Mouse (Mus musculus) forebrain, embryonic 10.5 days (tissue): Measurements from ENCODE around the gene Plcl2. TPM values are rescaled to one million over a fixed set of nuclear protein-coding genes. Genes with fewer than 3 reads are reported as not detected.
"Not testable (repeated sequence)": the region's sequence is repeated elsewhere in the genome, so short reads cannot be mapped to it uniquely, and the experiment has no call there.

Experiments used
- DNase-seq: peaks from one replicate; pipeline ENCODE4 v3.0.0-alpha.2; 2017; ENCODE audit warnings: low spot score; ENCODE audit errors: extremely low spot score
- H3K27ac ChIP-seq: fragments of 300-500 bp; sonication (generic); 2 replicates; pipeline ENCODE4 v1.5.1; 2016; ENCODE audit warnings: mild to moderate bottlenecking
- H3K27me3 ChIP-seq: fragments of 300-500 bp; sonication (generic); 2 replicates; pipeline ENCODE4 v1.6.1; 2016; ENCODE audit warnings: mild to moderate bottlenecking; ENCODE audit not compliant: poor library complexity, severe bottlenecking
- H3K36me3 ChIP-seq: fragments of 300-500 bp; sonication (generic); replicated peaks from 2 replicates; pipeline ENCODE4 v1.6.1; 2016; ENCODE audit warnings: mild to moderate bottlenecking, moderate library complexity
- H3K4me1 ChIP-seq: fragments of 300-500 bp; sonication (generic); 2 replicates; pipeline ENCODE4 v1.6.1; 2016
- H3K4me3 ChIP-seq: fragments of 300-500 bp; sonication (generic); 2 replicates; pipeline ENCODE4 v1.5.1; 2016; ENCODE audit warnings: mild to moderate bottlenecking, moderate library complexity
- H3K9me3 ChIP-seq: fragments of 300-500 bp; sonication (generic); 2 replicates; pipeline ENCODE4 v1.6.1; 2016; ENCODE audit warnings: mild to moderate bottlenecking, moderate library complexity
- WGBS: fragments of 180-500 bp; shearing (Covaris S2); methylation state at CpG from one replicate; pipeline ENCODE4 v1.1.7; 2016; 5-methylcytosine and 5-hydroxymethylcytosine counted together
- polyA plus RNA-seq: library from polyadenylated mRNA; unstranded; fragments of >200 nt; fragmentation: Nextera tagmentation; extraction: Ambion mirVana; gene quantifications from 2 replicates; pipeline ENCODE4 v1.2.1, GENCODE M21; 2016

The Plcl2 gene
- polyA plus RNA-seq, 1 experiment from 2014 or later, result 5.7 TPM

DNA sequence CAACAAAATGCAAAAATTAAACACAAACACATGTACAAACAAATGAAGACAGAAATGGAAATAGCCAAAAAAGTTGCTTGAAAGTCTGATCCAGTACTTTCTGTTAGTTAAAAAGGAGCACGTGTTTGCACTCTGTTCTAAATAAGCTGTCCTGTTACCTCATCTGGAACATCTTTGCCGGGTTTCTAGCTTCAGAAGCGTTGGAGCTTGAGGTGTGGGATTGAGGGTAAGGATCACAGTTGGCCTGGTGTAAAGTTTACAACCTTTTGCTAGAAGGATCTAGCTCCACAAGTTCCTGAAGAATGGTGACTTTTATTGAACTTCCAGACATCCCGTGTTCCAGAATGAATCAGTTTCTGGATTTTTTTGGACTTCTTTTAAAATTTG, 49.0 kb downstream of the Plcl2 start:
- Histone ChIP-seq H3K4me1 (0 out of 2 replicates have a peak, but pooled peaks cover 4% of the 10 kb centered on the region), H3K4me3 (no peak overlapping the region)
- no peak for DNase-seq

DNA sequence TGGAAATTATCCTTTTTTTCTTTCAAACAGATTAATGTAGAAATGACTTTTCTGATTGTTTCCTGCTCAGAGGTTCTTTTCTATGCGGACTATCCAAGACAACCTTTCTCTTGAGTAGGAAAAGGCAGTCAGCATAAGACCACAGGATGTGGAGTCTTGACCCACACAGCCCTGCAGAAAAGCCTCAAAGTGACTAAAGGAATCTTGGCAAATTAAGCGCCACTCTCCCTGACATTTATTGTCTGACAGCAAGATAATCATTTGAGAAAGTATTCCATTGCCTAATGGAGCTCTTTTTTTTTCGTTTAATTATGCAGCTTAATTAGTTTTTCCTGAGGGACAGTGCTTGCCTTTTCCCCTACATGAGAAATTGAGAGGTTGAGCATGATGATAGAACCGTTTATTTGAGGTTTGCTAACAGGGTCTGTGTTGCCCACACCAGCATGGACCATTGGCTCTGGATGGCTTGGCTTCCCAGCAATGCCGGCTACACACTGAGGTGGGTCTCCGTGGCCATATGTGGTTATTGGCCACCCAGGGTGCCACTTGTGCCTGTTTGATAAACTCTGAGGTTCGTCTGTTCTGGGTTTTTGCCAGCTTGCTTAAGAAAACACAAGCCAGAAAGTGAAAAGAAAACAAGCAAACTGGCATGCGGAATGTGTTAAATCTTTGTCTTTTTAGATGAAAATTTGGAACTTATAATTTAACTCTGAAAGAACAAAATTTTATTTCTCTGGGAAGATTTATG, 56.3 kb downstream of the Plcl2 start:
- Histone ChIP-seq H3K27ac (no peak overlapping the region), H3K9me3 (no peaks in the 10 kb centered on the region), H3K4me3 (no peak overlapping the region), H3K36me3 (no peaks in the 10 kb centered on the region), H3K4me1 (peaks cover 6% of the 10 kb centered on the region), H3K27me3 (no peaks in the 10 kb centered on the region)
- no peak for DNase-seq
- 60% methylated on average over 8 of the region's 8 CpGs for WGBS

More for the DNA sequence above, 49.0 kb downstream of the Plcl2 start:
- H3K9me3 ChIP-seq, result no peaks in the 10 kb centered on the region
- no peak overlapping the region for H3K27ac ChIP-seq
- 88% methylated on average over 4 of the region's 4 CpGs for WGBS
- H3K27me3 ChIP-seq, result no peaks in the 10 kb centered on the region
- H3K36me3 ChIP-seq, result no peaks in the 10 kb centered on the region

DNA sequence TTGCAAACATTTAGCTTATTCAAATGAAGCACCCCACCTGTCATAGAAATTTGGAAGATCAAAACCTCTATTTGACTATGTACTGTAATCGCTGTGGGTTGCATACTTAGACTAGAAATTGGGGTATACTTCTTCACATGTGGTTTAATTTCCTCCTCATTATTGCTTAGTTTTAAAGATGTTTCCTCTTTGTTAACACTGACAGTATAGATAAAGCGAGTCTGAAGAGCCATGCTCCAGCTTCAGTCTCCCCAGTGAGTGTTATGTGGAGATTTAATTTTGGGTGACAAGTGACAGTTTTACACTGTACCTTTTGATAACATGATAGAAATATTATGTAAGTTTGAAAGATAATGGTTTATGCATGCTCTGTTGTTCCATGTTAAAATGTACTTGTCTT, 59.6 kb downstream of the Plcl2 start:
- Histone ChIP-seq H3K4me3 (no peak overlapping the region), H3K36me3 (no peaks in the 10 kb centered on the region), H3K27ac (no peak overlapping the region), H3K9me3 (no peaks in the 10 kb centered on the region), H3K27me3 (no peaks in the 10 kb centered on the region), H3K4me1 (peaks cover 6% of the 10 kb centered on the region)
- DNase-seq, result no peak
- WGBS, result 97% methylated on average over 2 of the region's 2 CpGs

- H3K27me3 ChIP-seq, H3K4me3 ChIP-seq, DNase-seq, H3K4me1 ChIP-seq, H3K9me3 ChIP-seq, H3K27ac ChIP-seq, H3K36me3 ChIP-seq: not testable (repeated sequence)
- WGBS, result 99% methylated on average over 5 of the region's 5 CpGs
Measured at GRCm38 (mm10) chr17:50570228-50570627, 61.0 kb downstream of the Plcl2 start.

DNA sequence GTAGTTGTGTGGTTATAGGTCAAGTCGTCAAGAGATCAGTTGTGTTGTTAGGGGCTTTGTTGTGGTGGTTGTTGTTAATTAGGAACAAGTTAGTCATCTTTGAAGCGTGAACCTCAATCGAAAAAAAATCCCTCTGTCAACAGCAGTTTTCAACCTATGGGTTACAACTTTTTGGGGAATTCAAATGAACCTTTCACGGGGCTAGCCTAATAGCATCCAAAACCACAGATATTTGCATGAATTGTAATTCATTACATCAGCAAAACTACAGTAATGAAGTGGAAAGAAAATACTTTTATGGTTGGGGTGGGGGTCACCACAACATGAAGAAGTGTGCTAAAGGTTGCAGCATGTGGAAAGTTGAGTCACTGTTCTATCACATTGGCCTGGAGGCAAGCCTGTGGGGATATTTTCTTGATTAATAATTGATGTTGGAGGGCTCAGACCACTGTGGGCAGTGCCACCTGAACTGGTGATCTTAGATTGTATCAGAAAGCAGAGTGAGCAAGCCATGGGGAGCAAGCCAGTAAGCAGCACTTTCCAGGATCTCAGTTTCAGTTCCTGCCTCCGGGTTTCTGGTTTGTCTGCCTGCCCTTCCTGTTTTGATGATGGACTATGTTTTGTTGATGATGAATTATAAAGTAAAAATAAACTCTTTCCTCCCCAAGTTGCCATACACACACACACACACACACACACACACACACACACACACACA, 61.6 kb downstream of the Plcl2 start:
- no peaks in the 10 kb centered on the region for H3K36me3 ChIP-seq
- no peaks in the 10 kb centered on the region for H3K4me1 ChIP-seq
- no peak overlapping the region for H3K4me3 ChIP-seq
- WGBS, result 83% methylated on average over 5 of the region's 5 CpGs
- no peak overlapping the region for H3K27ac ChIP-seq
- no peaks in the 10 kb centered on the region for H3K27me3 ChIP-seq
- H3K9me3 ChIP-seq, result no peaks in the 10 kb centered on the region
- no peak for DNase-seq

DNA sequence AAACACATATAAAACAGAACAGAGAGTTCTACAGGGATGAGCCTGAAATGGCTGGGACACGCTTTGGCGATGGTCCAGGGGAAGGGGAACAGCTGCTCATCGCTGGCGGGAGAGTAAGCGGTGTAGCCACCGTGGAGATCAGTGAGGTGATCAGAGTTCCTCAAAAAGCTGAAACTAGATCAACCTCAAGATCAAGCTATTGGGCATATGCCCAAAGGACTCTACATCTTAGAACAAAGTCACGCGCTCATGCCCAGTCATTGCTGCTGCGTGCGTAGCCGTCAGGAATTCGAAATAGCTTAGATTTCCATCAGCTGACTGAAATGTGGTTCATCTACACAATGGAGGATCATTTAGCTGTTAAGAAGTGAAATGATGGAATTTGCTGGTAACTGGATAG, 65.0 kb downstream of the Plcl2 start:
- Histone ChIP-seq H3K4me1 (no peaks in the 10 kb centered on the region), H3K27me3 (no peaks in the 10 kb centered on the region), H3K9me3 (no peaks in the 10 kb centered on the region), H3K27ac (no peak overlapping the region), H3K4me3 (no peak overlapping the region), H3K36me3 (no peaks in the 10 kb centered on the region)
- no peak for DNase-seq
- WGBS, result 96% methylated on average over 12 of the region's 12 CpGs

- Histone ChIP-seq H3K4me3 (no peak overlapping the region), H3K27ac (no peak overlapping the region), H3K4me1 (no peaks in the 10 kb centered on the region), H3K27me3 (no peaks in the 10 kb centered on the region), H3K9me3 (no peaks in the 10 kb centered on the region), H3K36me3 (no peaks in the 10 kb centered on the region)
- no peak for DNase-seq
- 89% methylated on average over 3 of the region's 3 CpGs for WGBS
Measured at GRCm38 (mm10) chr17:50580416-50580815, 71.2 kb downstream of the Plcl2 start.

DNA sequence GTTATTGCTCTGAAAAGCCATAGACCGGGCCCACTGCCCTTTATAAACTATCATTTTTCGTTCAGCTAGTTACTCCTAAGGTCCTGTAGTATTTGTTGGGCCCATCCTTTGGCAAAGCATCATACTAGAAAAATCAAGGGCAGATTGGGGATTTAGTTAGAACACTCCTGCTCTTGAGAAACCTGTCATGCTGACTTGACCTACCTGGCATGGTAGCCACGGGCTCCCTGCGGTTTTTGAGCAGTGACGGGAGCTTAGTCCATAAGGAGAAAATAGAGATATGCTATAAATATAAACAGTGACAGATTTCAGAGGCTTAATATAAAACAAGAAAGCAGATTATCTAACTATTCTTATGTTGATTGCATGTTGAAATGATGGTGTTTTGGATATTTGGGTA, 77.6 kb downstream of the Plcl2 start:
- no peak for DNase-seq
- no peaks in the 10 kb centered on the region for H3K4me1 ChIP-seq
- 92% methylated on average over 5 of the region's 5 CpGs for WGBS
- H3K9me3 ChIP-seq, result no peaks in the 10 kb centered on the region
- H3K27me3 ChIP-seq, result no peaks in the 10 kb centered on the region
- H3K4me3 ChIP-seq, result no peak overlapping the region
- H3K27ac ChIP-seq, result no peak overlapping the region
- no peaks in the 10 kb centered on the region for H3K36me3 ChIP-seq

DNA sequence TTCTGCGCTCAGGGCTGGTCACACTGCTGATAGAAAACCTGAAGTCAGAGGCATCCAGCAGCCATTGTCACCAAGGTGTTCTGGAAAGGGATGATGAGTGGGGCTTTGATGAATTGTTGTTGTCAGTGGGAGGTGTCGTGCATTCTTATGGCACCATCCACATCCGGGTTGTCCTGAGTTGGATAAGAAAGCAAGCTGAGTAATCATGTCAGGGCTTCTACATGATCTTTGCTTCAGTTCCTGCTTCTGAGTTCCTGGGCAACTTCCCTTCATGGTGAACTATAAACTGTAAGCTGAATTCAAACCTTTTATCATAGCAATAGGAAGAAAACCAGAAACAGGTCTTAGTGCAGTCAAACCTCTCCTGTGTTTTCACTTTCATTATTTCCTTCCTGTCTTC, 78.7 kb downstream of the Plcl2 start:
- DNase-seq, result no peak
- H3K4me3 ChIP-seq, result no peak overlapping the region
- H3K9me3 ChIP-seq, result no peaks in the 10 kb centered on the region
- no peak overlapping the region for H3K27ac ChIP-seq
- H3K4me1 ChIP-seq, result no peaks in the 10 kb centered on the region
- no peaks in the 10 kb centered on the region for H3K36me3 ChIP-seq
- no peaks in the 10 kb centered on the region for H3K27me3 ChIP-seq
- 85% methylated on average over 3 of the region's 3 CpGs for WGBS

DNA sequence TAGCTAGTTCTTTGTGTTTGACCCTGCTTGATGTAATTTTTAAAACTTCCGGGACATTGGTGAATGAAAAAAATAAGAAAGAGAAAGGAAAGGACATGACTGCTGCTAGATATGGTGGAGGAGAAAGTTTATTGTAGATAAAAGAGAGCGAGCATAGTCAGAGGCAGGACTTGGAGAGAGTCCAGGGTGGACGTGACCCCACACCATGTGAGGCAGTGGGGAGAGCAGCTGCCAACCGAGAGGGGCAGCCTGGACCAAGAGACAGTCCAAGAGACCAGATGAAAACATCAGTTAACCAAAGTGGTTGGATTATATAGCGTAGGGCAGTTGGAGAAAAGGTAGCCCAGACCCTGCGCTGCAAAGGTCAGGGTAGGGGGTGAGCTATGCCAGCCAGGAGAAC, 91.0 kb downstream of the Plcl2 start:
- H3K4me1 ChIP-seq, result no peaks in the 10 kb centered on the region
- no peak overlapping the region for H3K27ac ChIP-seq
- no peak overlapping the region for H3K4me3 ChIP-seq
- H3K27me3 ChIP-seq, result no peaks in the 10 kb centered on the region
- H3K36me3 ChIP-seq, result no peaks in the 10 kb centered on the region
- WGBS, result 87% methylated on average over 6 of the region's 6 CpGs
- H3K9me3 ChIP-seq, result no peaks in the 10 kb centered on the region
- no peak for DNase-seq

DNA sequence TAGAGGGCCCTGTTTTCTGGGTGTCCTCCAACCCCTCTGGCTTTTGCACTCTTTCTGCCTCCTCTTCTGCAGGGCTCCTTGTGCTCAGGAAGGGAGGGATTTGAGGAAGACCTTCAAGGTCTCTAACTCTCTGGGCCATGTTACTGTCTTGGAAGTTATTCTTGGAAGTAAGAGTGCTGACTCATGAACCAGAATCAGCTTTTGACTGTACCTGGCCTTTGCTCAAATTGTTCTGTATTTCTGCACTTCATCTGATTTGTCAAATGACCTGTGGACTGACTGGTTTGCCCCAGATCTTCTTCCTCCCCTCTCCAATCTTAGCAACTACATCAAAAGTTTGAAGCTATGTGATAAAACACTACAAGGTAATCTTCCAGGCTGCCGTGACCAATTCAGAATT, 91.5 kb downstream of the Plcl2 start:
- Histone ChIP-seq H3K27me3 (no peaks in the 10 kb centered on the region), H3K4me3 (no peak overlapping the region), H3K27ac (no peak overlapping the region), H3K4me1 (no peaks in the 10 kb centered on the region), H3K9me3 (no peaks in the 10 kb centered on the region), H3K36me3 (no peaks in the 10 kb centered on the region)
- WGBS, result 95% methylated on average over 1 of the region's 1 CpGs
- DNase-seq, result no peak

- no peaks in the 10 kb centered on the region for H3K4me1 ChIP-seq
- no peak for DNase-seq
Measured at GRCm38 (mm10) chr17:50606890-50607289, 97.7 kb downstream of the Plcl2 start.

GRCm38 (mm10) chr17:50609908-50610307, 100.7 kb downstream of the Plcl2 start:
- peaks cover 61% of the 10 kb centered on the region for H3K36me3 ChIP-seq
- 93% methylated on average over 4 of the region's 4 CpGs for WGBS

More at GRCm38 (mm10) chr17:50606890-50607289, 97.7 kb downstream of the Plcl2 start:
- H3K36me3 ChIP-seq, result peaks cover 35% of the 10 kb centered on the region
- no peak overlapping the region for H3K4me3 ChIP-seq
- no peaks in the 10 kb centered on the region; the same call in 1 of the 2 replicates for H3K9me3 ChIP-seq
- no peak overlapping the region for H3K27ac ChIP-seq
- H3K27me3 ChIP-seq, result no peaks in the 10 kb centered on the region
- 92% methylated on average over 2 of the region's 2 CpGs for WGBS

More at GRCm38 (mm10) chr17:50609908-50610307, 100.7 kb downstream of the Plcl2 start:
- peaks cover 15% of the 10 kb centered on the region; the same call in 1 of the 2 replicates for H3K9me3 ChIP-seq
- H3K27me3 ChIP-seq, result no peaks in the 10 kb centered on the region
- no peaks in the 10 kb centered on the region for H3K4me1 ChIP-seq
- H3K27ac ChIP-seq, result no peak overlapping the region
- no peak overlapping the region for H3K4me3 ChIP-seq
- no peak for DNase-seq
